Mouse (Mus musculus) 3134 (cell line): ENCODE data around the gene Sycp2l.
A peak's percentile ranks its signal among the peaks of the same experiment; 100 is the strongest.
"Not testable (repeated sequence)": the region's sequence is repeated elsewhere in the genome, so short reads cannot be mapped to it uniquely, and the experiment has no call there.

Source experiments
- DNase-seq: peaks from one replicate; pipeline ENCODE4 v3.0.0-alpha.2; 2011; ENCODE audit warnings: low spot score; ENCODE audit not compliant: insufficient read length; ENCODE audit errors: extremely low read depth

Sycp2l gene

GRCm38 (mm10) chr13:41123666-41124225 lies 9.6 kb downstream of the Sycp2l start:
- DNase-seq = no peak

GRCm38 (mm10) chr13:41128326-41128725 lies 14.2 kb downstream of the Sycp2l start:
- DNase-seq = no peak

GRCm38 (mm10) chr13:41129061-41129460 lies 15.0 kb downstream of the Sycp2l start:
- no peak for DNase-seq

- no peak for DNase-seq
Measured at GRCm38 (mm10) chr13:41134901-41135300, 20.8 kb downstream of the Sycp2l start.

GRCm38 (mm10) chr13:41145433-41145970 lies 31.4 kb downstream of the Sycp2l start:
- no peak for DNase-seq

GRCm38 (mm10) chr13:41146271-41146670 lies 32.2 kb downstream of the Sycp2l start:
- DNase-seq = peak; percentile 3

- DNase-seq = no peak
Measured at GRCm38 (mm10) chr13:41153146-41153545, 39.0 kb downstream of the Sycp2l start.

- no peak for DNase-seq
Measured at GRCm38 (mm10) chr13:41158426-41158825, 44.3 kb downstream of the Sycp2l start.

GRCm38 (mm10) chr13:41187886-41188285 lies 73.8 kb downstream of the Sycp2l start:
- no peak for DNase-seq

GRCm38 (mm10) chr13:41195640-41196333 lies 81.7 kb downstream of the Sycp2l start:
- DNase-seq = no peak

- DNase-seq = no peak
Measured at GRCm38 (mm10) chr13:41200861-41201260, 86.8 kb downstream of the Sycp2l start.

GRCm38 (mm10) chr13:41203289-41203688 lies 89.2 kb downstream of the Sycp2l start:
- DNase-seq = no peak

- DNase-seq = no peak
Measured at GRCm38 (mm10) chr13:41203691-41204090, 89.6 kb downstream of the Sycp2l start.

- DNase-seq = not testable (repeated sequence)
Measured at GRCm38 (mm10) chr13:41205568-41205967, 91.5 kb downstream of the Sycp2l start.

GRCm38 (mm10) chr13:41206241-41206640 lies 92.1 kb downstream of the Sycp2l start:
- DNase-seq = no peak

- DNase-seq = no peak
Measured at GRCm38 (mm10) chr13:41211276-41211675, 97.2 kb downstream of the Sycp2l start.

GRCm38 (mm10) chr13:41212558-41213322 lies 98.6 kb downstream of the Sycp2l start:
- no peak for DNase-seq

- no peak for DNase-seq
Measured at GRCm38 (mm10) chr13:41215669-41216068, 101.6 kb downstream of the Sycp2l start.

GRCm38 (mm10) chr13:41216236-41216635 lies 102.1 kb downstream of the Sycp2l start:
- no peak for DNase-seq

GRCm38 (mm10) chr13:41219056-41219455 lies 104.9 kb downstream of the Sycp2l start:
- DNase-seq = no peak

- DNase-seq = no peak
Measured at GRCm38 (mm10) chr13:41219687-41220303, 105.7 kb downstream of the Sycp2l start.
